Mouse (Mus musculus): Measurements from ENCODE around the gene Gm3776.
"Not testable (repeated sequence)": the region's sequence is repeated elsewhere in the genome, so short reads cannot be mapped to it uniquely, and the experiment has no call there.

Gene Gm3776

GRCm38 (mm10) chr9:78293683-78294082 lies 36.8 kb downstream of the Gm3776 start:
- not testable (repeated sequence) for DNase-seq (ENCODE audit: low spot score)

- not testable (repeated sequence) for DNase-seq (ENCODE audit: low spot score)
These were observed 37.9 kb downstream of the Gm3776 start for GRCm38 (mm10) chr9:78294781-78295180.

GRCm38 (mm10) chr9:78296089-78296488 lies 39.2 kb downstream of the Gm3776 start:
- DNase-seq (ENCODE audit: low spot score) = not testable (repeated sequence)

GRCm38 (mm10) chr9:78298232-78298631 lies 41.3 kb downstream of the Gm3776 start:
- no peak for DNase-seq (ENCODE audit: low spot score)

GRCm38 (mm10) chr9:78299143-78299542 lies 42.2 kb downstream of the Gm3776 start:
- not testable (repeated sequence) for DNase-seq (ENCODE audit: low spot score)

GRCm38 (mm10) chr9:78308122-78308521 lies 51.2 kb downstream of the Gm3776 start:
- DNase-seq (ENCODE audit: low spot score) = not testable (repeated sequence)

- no peak for DNase-seq (ENCODE audit: low spot score)
These were observed 57.8 kb downstream of the Gm3776 start, which contains the start of gene Omt2a for GRCm38 (mm10) chr9:78314696-78315095. Gene Omt2a (minus strand): TSS chr9:78314796.

Measured in layer of hippocampus, adult 9-10 months (tissue).